Mouse (Mus musculus) megakaryocyte, embryonic 14.5 days (primary cell): ENCODE results near the gene Gucy2d. TPM values are rescaled to one million over a fixed set of nuclear protein-coding genes. Genes with fewer than 3 reads are reported as not detected.

Experiments
- H3K27me3 ChIP-seq: replicated peaks from 2 replicates; pipeline ENCODE3; 2012; ENCODE audit warnings: inconsistent platforms
- H3K36me3 ChIP-seq: replicated peaks from 2 replicates; pipeline ENCODE3; 2012; ENCODE audit warnings: low read length, inconsistent platforms, mixed read lengths
- H3K4me1 ChIP-seq: 2 replicates; pipeline ENCODE4 v1.6.1; 2012; ENCODE audit warnings: inconsistent platforms
- H3K4me3 ChIP-seq: replicated peaks from 2 replicates; pipeline ENCODE3; 2012; ENCODE audit warnings: moderate library complexity, mild to moderate bottlenecking, inconsistent platforms
- H3K9me3 ChIP-seq: 2 replicates; pipeline ENCODE4 v1.6.1; 2012; ENCODE audit warnings: inconsistent platforms
- FLI1 ChIP-seq: IDR thresholded peaks from 2 replicates; pipeline ENCODE4 v1.6.1; 2012; ENCODE audit warnings: low read length, inconsistent platforms, mixed read lengths
- GATA1 ChIP-seq: IDR thresholded peaks from 3 replicates; pipeline ENCODE4 v1.6.1; 2012; ENCODE audit warnings: mixed read lengths, low read length, inconsistent platforms, borderline replicate concordance
- polyA plus RNA-seq: library from polyadenylated mRNA; stranded (reverse); fragments of >175 nt; gene quantifications from 2 replicates; pipeline ENCODE4 v1.2.3, GENCODE M21; 2012; ENCODE audit warnings: low replicate concordance; ENCODE audit not compliant: insufficient read depth

Gucy2d gene
- polyA plus RNA-seq, 1 experiment, result not detected

GRCm38 (mm10) chr7:98446873-98447272 is 6.7 kb downstream of the Gucy2d start:
- Histone ChIP-seq H3K27me3 (peaks cover 43% of the 10 kb centered on the region), H3K36me3 (no peaks in the 10 kb centered on the region)
- TF ChIP-seq FLI1 (no peak), GATA1 (no peak)

GRCm38 (mm10) chr7:98447585-98448308 is 7.5 kb downstream of the Gucy2d start:
- Histone ChIP-seq H3K4me1 (peaks cover 3% of the 10 kb centered on the region; the same call in 1 of the 2 replicates), H3K9me3 (no peaks in the 10 kb centered on the region), H3K27me3 (peaks cover 43% of the 10 kb centered on the region), H3K36me3 (no peaks in the 10 kb centered on the region), H3K4me3 (no peak overlapping the region)
- TF ChIP-seq FLI1 (no peak), GATA1 (no peak)

More at GRCm38 (mm10) chr7:98446873-98447272, 6.7 kb downstream of the Gucy2d start:
- Histone ChIP-seq H3K4me1 (peaks cover 3% of the 10 kb centered on the region; the same call in 1 of the 2 replicates), H3K9me3 (no peaks in the 10 kb centered on the region), H3K4me3 (no peak overlapping the region)

GRCm38 (mm10) chr7:98448309-98448630 is 8.1 kb downstream of the Gucy2d start:
- H3K36me3 ChIP-seq, result no peaks in the 10 kb centered on the region
- no peaks in the 10 kb centered on the region for H3K9me3 ChIP-seq
- TF ChIP-seq GATA1, result no peak
- no peak for TF ChIP-seq FLI1
- peaks cover 44% of the 10 kb centered on the region for H3K27me3 ChIP-seq
- peaks cover 3% of the 10 kb centered on the region; the same call in 1 of the 2 replicates for H3K4me1 ChIP-seq
- no peak overlapping the region for H3K4me3 ChIP-seq

GRCm38 (mm10) chr7:98449696-98450095 is 9.5 kb downstream of the Gucy2d start:
- H3K36me3 ChIP-seq, result no peaks in the 10 kb centered on the region
- H3K27me3 ChIP-seq, result peaks cover 49% of the 10 kb centered on the region
- no peaks in the 10 kb centered on the region for H3K9me3 ChIP-seq
- peaks cover 3% of the 10 kb centered on the region; the same call in 1 of the 2 replicates for H3K4me1 ChIP-seq
- peak overlapping the region; percentile 31 for H3K4me3 ChIP-seq
- TF ChIP-seq GATA1, result no peak
- no peak for TF ChIP-seq FLI1

- Histone ChIP-seq H3K27me3 (peaks cover 68% of the 10 kb centered on the region), H3K36me3 (no peaks in the 10 kb centered on the region), H3K9me3 (no peaks in the 10 kb centered on the region), H3K4me3 (no peak overlapping the region), H3K4me1 (no peaks in the 10 kb centered on the region; the same call in 1 of the 2 replicates)
- no peak for TF ChIP-seq GATA1
- TF ChIP-seq FLI1, result no peak
Observed at GRCm38 (mm10) chr7:98454397-98455120, 14.3 kb downstream of the Gucy2d start.

- TF ChIP-seq FLI1, result no peak
- TF ChIP-seq GATA1, result no peak
- no peaks in the 10 kb centered on the region for H3K9me3 ChIP-seq
- peaks cover 77% of the 10 kb centered on the region for H3K27me3 ChIP-seq
- H3K36me3 ChIP-seq, result no peaks in the 10 kb centered on the region
- no peaks in the 10 kb centered on the region for H3K4me1 ChIP-seq
- H3K4me3 ChIP-seq, result no peak overlapping the region
Observed at GRCm38 (mm10) chr7:98460319-98460718, 20.1 kb downstream of the Gucy2d start.

- TF ChIP-seq GATA1 (no peak), FLI1 (no peak)
- Histone ChIP-seq H3K9me3 (peaks cover 7% of the 10 kb centered on the region), H3K27me3 (peaks cover 81% of the 10 kb centered on the region), H3K36me3 (no peaks in the 10 kb centered on the region), H3K4me1 (peaks cover 21% of the 10 kb centered on the region), H3K4me3 (no peak overlapping the region)
Observed at GRCm38 (mm10) chr7:98469089-98469488, 28.9 kb downstream of the Gucy2d start.

GRCm38 (mm10) chr7:98472529-98472928 is 32.3 kb downstream of the Gucy2d start:
- Histone ChIP-seq H3K27me3 (peaks cover 86% of the 10 kb centered on the region), H3K4me1 (peaks cover 32% of the 10 kb centered on the region), H3K9me3 (peaks cover 7% of the 10 kb centered on the region), H3K36me3 (no peaks in the 10 kb centered on the region), H3K4me3 (no peak overlapping the region)
- no peak for TF ChIP-seq GATA1
- TF ChIP-seq FLI1, result no peak

- Histone ChIP-seq H3K27me3 (peaks cover 84% of the 10 kb centered on the region), H3K4me1 (peaks cover 26% of the 10 kb centered on the region; the same call in 1 of the 2 replicates), H3K36me3 (no peaks in the 10 kb centered on the region), H3K4me3 (no peak overlapping the region), H3K9me3 (peaks cover 7% of the 10 kb centered on the region)
- TF ChIP-seq FLI1 (no peak), GATA1 (no peak)
Observed at GRCm38 (mm10) chr7:98474558-98474957, 34.3 kb downstream of the Gucy2d start.

- Histone ChIP-seq H3K9me3 (peaks cover 4% of the 10 kb centered on the region), H3K4me1 (peaks cover 41% of the 10 kb centered on the region), H3K4me3 (no peak overlapping the region), H3K36me3 (no peaks in the 10 kb centered on the region), H3K27me3 (peaks cover 79% of the 10 kb centered on the region)
- TF ChIP-seq FLI1, result no peak
- no peak for TF ChIP-seq GATA1
Observed at GRCm38 (mm10) chr7:98477153-98477552, 36.9 kb downstream of the Gucy2d start.
